Mouse (Mus musculus): ENCODE data around the gene Map6.

The Map6 gene

DNA sequence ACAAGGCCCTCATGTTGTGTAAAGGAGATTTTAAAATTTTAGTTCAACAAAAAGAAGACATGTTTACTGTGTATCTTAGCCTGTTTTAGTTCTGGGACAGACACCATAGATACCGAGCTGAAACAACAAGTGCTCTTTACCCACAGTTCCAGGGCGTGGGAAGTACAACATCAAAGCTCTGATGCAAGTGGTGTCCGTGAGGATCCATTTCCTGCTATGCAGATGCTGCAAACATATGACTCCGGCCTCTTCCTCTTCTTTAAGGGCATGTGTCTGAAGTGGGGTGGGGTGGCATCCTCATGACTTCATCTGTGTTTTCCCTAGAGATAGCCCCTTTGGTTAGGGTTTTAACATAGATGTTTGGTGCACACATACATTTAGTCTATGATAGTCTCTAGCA is 3.7 kb upstream of the Map6 start:
- no peak for DNase-seq (ENCODE audit: extremely low spot score, low read depth, low spot score)

DNA sequence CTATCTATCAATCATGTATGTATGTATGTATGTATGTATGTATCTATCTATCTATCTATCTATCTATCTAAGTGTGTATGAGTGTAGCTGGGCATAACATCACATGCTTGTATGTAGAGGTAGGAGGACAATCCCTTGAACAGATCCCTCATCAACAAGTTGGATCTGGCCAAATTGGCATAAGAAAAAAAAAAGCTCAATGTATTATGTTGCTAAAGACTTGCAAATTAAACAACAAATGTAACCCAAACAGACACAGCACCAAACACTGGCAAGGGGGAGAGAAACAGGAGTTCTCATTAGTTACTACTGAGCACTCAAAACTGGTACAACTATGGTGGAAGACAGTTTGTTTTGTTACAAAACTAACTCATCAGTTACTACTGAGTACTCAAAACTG is 2.6 kb upstream of the Map6 start:
- DNase-seq (ENCODE audit: extremely low spot score, low read depth, low spot score): no peak

DNA sequence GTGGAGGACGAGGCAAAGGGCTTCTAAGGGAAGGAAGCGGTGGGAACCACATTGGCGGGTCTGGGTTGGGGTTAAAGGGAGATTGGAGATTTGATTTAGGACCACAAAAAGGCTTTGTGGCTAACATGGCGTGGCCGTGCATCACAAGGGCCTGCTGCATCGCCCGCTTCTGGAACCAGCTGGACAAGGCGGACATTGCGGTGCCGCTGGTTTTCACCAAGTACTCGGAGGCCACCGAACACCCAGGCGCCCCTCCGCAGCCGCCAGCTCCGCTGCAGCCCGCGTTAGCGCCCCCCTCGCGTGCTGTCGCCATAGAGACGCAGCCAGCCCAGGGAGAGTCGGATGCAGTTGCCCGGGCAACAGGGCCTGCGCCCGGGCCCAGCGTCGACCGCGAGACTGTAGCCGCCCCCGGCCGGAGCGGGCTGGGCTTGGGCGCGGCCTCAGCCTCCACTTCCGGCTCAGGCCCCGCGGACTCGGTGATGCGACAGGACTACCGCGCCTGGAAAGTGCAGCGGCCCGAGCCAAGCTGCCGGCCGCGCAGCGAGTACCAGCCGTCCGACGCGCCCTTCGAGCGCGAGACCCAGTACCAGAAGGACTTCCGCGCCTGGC is 754 bp downstream of the Map6 start:
- no peak for DNase-seq (ENCODE audit: extremely low spot score, low read depth, low spot score)

DNA sequence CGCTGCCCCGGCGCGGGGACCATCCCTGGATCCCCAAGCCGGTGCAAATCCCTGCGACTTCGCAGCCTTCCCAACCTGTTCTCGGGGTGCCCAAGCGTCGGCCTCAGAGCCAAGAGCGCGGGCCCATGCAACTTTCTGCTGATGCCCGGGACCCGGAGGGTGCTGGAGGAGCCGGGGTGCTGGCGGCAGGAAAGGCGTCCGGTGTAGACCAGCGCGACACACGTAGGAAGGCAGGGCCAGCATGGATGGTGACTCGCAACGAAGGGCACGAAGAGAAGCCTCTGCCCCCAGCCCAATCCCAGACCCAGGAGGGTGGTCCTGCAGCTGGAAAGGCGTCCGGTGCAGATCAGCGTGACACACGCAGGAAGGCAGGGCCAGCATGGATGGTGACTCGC is 1.3 kb downstream of the Map6 start:
- no peak for DNase-seq (ENCODE audit: extremely low spot score, low read depth, low spot score)

DNA sequence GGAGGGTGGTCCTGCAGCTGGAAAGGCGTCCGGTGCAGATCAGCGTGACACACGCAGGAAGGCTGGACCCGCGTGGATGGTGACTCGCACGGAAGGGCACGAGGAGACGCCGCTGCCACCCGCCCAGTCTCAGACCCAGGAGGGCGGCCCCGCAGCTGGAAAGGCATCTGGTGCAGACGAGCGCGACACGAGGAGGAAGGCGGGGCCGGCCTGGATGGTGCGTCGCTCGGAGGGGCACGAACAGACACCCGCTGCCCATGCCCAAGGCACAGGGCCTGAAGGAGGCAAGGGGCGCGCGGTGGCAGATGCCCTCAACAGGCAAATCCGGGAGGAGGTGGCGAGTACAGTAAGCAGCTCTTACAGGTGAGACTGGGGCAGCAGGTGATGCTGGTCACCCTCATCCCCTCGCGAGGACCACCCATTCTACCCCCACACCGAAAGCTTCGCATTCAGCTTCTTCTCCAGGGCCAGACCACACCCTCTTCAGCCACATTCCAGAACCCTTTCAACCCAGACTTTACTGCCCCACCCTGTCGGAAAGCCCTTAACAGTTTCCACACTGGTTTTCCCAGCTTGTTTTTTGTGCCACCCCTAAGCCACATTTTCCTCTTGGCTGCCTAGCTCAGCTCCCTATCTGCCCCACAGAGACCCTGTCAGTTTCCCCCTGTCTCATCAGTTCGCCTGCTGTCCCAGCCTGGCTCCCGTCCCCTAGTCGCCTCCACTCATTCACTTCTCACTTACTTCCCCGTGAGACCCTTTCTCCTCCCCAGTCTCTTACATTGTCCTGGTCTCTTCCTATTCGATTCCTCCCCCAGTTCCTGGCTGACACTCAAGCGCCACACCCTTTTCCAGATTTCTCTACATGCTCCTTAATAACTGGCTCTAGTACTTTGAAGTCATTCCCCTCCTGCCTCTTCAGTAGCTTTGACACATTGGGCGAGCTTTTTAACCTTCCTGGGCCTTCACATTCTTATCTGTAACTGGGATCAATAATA is 2.0 kb downstream of the Map6 start:
- DNase-seq (ENCODE audit: extremely low spot score, low read depth, low spot score): no peak

DNA sequence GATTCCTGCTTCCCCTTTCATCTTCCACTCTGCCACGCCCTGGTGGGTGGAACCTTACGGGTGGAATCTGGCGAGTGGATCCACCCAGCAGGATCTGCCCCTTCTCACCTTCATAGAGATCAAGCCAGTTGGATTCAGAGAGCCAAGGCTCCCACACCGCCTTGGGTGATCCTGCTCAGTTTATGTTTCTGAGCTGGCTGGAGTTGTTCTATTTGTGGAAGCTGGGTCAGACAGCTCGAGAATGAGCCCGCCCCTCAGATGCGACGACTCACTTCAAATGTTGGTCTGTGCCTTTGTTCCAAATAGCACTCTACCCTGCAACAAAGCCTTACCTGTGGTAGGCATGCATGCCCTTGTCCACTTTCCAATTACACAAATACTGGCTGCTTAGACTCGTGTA is 4.4 kb downstream of the Map6 start:
- DNase-seq (ENCODE audit: extremely low spot score, low read depth, low spot score): no peak

DNA sequence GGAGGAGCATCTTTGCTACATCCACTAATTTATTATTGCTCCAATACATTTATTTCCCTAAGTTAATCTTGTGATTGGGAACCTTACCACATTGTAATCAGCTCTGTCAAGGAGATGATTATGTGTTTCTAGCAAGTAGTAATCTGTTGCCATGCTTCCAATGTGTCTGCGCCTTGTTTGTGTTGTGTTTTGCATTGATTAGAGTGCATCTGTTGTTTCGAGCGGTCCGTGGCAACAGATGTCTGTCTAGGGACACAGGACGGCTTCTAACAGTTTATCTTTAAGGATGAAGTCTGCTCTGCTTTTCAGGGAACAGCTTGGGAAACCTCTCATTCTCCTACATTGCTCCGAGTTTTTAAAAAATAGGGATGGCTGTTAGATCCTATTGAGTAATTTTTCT is 7.9 kb downstream of the Map6 start:
- DNase-seq (ENCODE audit: extremely low spot score, low read depth, low spot score): no peak

DNA sequence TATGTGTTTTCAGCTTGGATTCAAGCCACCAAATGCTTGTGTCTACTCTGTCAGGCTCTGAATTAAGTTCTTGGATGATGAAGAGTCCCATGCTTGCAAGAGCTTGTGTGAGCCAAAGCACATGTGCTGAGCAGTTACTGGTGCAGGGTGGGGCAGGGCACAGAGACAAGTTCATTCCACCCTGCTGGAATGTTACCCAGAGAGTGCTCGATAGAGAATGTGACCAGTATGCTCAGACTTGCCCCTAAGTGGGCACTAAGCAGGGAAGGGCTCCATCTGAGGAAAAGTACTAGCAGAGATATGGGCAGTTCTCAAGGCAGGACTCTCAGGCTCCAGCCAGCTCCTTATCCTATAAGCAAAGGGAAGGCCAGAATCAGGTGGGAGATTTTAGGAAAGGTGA is 9.4 kb downstream of the Map6 start:
- DNase-seq (ENCODE audit: extremely low spot score, low read depth, low spot score): no peak

DNA sequence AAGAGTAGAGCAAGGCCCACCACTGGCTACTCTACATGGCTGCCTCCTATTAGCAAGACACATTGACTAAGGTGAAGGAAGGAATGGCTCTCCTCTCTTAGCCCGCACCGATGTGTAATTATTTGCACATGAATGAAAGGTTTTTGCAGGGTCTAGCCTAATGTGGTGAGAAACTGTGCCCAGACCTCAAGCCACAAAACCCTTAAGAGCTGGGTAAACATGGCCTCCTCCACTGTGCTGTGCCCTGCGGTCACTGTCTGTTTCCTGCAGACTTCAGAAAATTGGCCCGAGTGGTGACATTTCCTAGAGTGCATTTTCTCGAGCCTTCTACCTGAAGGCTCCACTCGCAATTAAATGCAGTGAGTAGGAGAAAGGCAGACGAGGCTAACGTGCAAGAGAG is 11.1 kb downstream of the Map6 start:
- DNase-seq (ENCODE audit: extremely low spot score, low read depth, low spot score): no peak

DNA sequence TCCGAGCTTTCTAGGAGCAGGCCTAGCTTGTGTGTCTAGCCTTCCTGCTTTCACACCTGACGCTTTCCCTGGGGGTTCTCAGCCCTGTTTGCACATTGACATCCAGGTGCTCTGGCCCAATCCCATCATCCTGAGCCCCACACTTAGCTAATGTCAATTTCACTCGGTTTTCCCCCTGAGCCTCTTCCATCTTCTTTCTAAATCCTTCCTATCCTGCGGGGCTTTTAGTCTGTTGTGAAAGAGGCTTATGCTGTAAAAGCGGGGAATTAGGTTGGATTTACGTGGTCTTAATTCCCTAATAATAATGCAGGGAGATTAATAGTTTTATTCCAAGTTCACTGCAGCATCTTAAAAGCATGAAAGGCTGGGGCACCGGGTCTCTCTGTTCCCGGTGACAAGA is 12.3 kb downstream of the Map6 start:
- no peak for DNase-seq (ENCODE audit: extremely low spot score, low read depth, low spot score)

DNA sequence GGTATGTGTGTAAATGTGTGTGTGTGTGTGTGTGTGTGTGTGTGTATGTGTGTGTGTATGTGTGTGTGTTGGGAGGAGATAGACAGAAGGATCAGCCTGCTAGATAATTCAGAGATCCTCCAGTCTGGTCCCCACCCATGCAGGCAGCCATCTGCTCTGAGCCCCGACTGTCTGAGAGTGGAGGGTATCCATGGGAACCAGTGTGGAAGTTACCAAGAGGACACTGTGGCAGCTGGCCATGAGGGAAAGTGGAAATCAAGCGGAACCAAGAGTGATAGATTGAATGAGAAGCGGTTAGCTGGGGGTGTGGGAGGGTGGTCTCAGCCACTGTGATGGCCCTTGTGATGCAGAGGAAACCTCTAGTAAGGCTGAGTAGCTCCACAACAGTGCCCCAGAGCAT is 20.0 kb downstream of the Map6 start:
- no peak for DNase-seq (ENCODE audit: extremely low spot score, low read depth, low spot score)

DNA sequence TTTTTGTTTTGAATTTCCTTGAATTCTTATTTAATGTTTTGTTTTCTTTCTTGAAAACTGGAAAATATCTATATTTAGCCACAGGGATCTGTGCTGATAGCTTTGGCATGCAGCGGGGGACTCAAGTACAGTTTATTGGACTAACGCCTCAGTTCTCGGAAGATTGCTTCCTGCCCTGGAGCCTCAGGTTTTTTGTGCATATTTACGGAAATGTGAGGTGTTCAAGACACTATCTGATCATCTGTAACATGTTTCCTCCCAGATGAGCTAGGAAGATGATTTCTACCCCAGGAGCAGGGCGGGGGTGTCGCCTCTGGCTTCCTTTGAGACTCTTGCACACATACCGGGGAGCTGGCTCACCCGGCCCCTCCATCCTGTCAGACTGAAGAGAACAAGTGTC is 22.8 kb downstream of the Map6 start:
- no peak for DNase-seq (ENCODE audit: extremely low spot score, low read depth, low spot score)

DNA sequence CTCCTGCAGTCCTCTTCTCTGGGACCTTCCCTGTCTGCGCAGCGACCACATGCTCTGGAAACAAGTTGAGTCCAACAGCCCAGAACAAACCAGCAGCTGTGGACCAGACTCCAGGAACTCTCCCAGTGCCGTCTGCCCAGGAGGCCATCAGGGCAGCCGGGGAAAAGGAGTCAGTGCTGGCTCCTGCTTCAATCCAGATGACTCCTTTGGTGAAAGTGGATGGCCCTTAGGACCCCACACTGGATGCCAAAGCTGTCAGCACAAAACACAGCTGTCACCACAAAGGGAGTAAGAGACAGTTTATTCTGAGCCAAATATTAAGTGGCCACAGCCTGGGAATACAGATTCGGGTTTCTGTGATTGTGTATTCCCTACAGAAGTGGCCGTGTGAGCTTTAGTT is 23.7 kb downstream of the Map6 start:
- no peak for DNase-seq (ENCODE audit: extremely low spot score, low read depth, low spot score)

DNA sequence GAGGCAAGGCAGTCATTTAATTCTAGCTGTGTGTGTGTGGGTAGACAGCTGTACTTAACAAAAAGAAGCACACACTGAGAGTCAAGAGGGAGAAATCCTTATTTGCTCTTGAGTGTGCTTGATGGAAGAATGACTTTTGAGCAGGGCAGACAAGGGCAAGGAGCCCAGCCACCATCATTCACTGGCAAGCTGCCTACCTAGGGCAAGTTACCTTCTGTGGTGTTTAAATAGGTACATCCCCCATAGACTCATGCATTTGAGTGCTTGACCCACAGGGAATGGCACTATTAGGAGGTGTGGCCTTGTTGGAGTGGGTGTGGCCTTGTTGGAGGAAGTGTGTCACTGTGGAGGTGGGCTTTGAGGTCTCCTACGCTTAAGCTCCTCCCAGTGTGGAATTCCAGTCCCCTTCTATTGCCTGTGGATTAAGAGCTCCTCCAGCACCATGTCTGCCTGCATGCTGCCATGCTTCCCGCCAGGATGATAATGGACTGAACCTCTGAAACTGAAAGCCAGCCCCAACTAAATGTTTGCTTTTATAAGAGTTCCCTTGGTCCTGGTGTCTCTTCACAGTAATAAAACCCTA is 27.0 kb downstream of the Map6 start:
- no peak for DNase-seq (ENCODE audit: extremely low spot score, low read depth, low spot score)

DNA sequence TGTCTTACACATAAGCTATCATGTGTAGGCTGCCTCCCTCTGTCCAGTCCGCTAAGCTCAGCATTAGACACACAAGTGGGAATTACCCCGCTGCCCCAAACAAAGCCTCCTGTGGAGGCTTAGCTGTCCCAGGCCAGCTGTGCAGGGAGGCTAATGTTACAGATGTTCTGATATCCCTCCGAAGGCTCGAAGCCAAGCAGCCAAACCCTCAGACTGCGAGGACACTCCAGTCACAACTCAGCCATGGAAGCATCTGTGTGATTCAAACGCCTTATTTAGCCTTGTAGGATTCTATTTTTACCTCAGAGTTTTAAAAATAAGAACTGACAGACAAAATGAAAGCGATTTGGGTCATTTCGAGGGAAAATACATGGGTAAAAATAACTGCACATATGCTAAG is 27.9 kb downstream of the Map6 start:
- DNase-seq (ENCODE audit: extremely low spot score, low read depth, low spot score): no peak

DNA sequence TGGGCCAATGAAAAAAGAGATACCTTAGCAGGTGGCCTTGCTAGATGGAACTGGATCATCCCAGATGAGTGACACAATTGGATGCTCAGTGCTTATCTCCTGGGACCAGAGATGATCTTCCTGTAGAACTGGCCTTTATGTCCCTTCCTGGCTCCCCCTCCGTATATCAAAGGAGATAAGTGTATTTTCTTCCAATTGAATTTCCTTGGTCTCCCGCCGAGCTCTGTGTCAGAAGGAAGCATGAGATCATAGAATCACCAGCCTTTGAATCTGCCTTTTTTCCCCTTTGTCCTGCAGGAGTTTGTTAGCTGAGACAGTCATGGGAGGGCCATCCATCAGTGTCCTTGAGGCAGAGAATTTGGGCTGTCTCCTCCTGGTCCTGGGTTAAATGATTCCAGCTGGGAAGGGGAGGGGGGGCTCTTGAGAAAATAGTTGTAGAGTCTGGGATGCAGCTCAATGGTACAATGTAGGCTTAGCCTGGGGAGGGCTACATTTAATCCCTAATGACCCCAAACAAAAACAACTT is 33.5 kb downstream of the Map6 start:
- no peak for DNase-seq (ENCODE audit: extremely low spot score, low read depth, low spot score)

DNA sequence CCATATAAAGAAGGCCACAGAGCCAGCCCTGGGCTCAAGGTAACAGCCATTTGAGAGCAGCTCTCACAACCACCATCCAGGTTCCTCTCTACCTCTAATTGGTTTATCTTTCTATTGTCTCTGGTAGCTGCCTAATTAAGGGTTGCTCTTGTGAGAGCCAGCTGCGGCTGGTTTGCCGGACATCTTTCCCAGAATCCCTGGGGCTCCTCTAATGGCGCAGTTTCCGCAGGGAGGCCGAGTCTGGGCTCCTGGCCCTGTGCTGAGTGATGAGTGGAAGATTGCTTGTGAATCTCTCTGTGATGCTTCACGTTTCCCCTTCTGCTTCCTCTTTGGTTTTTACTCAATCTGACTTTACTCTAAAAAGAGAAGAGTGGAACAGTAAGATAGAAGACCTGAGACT is 36.8 kb downstream of the Map6 start:
- no peak for DNase-seq (ENCODE audit: extremely low spot score, low read depth, low spot score)

DNA sequence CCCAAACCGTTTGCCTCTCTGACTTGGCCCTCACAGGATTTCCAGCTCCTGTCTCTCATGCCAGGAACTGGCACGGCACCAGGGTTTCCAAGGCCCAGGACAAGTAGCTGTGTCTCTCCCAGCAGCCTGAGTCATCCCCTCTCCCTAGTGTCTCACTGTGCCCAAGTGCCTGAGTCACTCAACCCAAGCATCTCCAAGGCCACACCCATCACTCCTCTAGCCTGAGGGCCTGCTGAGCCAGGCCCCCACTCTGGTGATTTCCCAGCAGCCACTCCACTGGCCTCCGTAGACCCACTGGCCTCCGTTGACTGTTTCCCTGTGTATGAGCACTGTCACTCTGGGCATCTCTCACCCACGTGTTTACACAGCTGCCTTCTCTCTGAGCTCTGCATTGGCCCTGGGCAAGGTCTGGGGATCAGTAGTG is 37.7 kb downstream of the Map6 start:
- no peak for DNase-seq (ENCODE audit: extremely low spot score, low read depth, low spot score)

DNA sequence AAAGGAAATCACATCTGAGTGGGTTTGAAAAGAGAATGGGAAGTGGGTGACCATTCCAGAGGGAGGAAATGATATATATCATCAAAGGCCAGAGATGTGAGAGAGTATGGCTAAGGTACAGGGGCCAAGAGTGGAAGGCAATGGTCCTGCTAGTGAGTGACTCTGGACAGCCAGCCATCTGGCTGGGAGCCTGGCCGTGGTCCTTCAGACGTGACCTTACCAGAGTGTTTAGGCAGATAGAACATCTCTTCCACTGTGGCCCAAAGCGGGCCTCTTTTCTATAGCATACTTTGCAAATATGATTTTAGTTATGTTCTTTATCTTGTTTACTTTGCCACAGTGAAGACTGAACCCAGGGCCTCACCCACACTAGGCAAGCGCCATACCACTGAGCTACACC is 38.4 kb downstream of the Map6 start:
- no peak for DNase-seq (ENCODE audit: extremely low spot score, low read depth, low spot score)

DNA sequence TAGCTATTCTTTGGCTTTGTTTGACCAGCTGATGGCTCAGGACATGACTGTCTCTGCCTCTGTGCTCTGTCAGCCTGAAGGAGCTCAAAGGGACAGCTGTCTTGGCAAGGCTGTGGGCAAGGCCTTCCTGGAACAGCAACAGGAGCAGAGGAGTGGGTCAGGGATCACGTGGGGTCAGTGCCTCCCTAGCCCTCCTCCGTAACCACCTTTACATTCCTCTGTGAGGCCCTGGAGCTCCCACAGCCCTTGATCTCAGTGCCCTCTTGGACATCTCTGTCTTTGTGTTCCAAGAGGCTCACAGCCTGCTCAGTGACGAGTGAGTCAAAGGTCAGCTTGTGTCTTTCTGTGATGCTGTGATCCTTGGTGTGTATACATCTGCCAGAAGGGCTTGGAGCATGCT is 39.4 kb downstream of the Map6 start:
- DNase-seq (ENCODE audit: extremely low spot score, low read depth, low spot score): no peak

DNA sequence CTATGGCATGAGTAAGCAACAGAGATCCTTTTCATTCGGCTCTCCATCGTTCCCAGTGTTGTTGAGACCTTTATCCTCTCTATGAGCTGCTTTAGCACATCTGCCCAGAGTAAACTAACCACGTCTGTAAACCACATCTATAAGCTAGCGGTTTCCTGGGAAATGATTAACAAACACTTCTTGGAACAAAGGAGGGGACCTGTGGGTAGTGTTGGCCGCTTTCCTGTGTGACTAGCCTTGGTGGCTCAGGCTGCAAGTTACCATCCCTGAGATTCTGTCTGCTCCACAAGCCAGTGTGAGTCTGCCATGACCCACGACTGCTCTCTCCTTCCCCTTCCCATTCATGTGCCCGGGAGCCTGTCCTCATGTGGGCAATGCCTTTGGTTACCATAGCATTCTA is 44.2 kb downstream of the Map6 start:
- DNase-seq (ENCODE audit: extremely low spot score, low read depth, low spot score): no peak

DNA sequence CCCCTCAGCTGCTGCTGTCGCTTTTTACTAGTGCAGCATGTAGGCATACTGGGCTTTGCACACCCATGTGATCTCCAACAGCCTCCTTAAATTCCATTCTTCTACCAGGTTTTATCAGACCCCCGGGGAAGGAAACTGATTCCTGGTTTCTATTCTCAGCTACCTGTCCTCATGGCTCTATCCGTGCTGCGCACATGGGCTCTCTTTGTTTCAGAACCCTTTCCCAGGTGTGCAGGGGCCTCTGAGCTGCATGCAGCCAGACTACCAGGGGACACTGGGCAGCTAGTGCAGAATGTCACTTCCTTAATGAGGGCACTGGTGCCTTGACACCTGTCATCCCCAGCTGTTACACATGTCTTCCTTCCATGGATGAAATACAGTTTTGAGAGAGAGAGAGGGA is 44.8 kb downstream of the Map6 start:
- no peak for DNase-seq (ENCODE audit: extremely low spot score, low read depth, low spot score)
